18 mouse cellular contexts compared by ENCODE assay signal in the genomic region with DNA sequence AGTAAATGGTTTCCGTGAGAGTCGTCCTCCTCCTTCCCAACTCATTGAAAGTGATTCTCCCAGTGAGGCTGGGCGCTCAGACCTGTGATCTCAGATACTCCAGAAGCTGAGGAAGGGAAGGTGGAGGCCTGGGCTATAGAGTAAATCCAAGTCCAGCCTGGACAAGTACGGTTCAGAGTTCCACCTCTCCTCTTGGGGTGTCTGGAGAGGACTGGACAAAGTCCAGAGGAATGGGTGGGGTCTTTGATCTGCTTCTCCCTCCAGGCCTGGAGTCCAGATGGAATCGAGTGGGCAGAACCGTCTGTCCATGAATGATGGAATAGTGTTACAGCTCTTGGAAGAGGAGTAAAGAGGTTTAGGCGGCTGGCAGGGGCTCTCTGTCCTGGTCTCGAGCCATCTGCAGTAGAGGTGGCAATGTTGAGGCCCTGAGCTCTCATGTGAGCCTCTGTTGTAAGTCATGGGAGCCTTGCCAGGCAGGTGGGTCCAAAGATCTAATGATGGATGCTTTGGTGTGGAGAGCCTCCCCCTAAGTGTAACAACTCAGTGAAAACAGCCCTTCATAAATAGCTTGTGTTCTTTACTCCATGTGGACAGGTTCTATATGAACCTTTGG.
DNase-seq lines count a peak whose midpoint lies in the region; ATAC-seq and TF ChIP-seq lines count a peak whose summit lies in the region.
"Had no signal": no experiment of that assay in that cellular context is flagged by ENCODE, and none has a peak within 500 bp of the region (broad histone marks: within the 10 kb centered on the region; RNA-seq: fewer than 3 reads in every experiment).

No protein-coding gene starts in this region.

- H3K27me3 ChIP-seq in hindbrain, embryonic 10.5 days (ENCODE audit: insufficient read depth, poor library complexity, severe bottlenecking), result no peaks in the 10 kb centered on the region
- H3K27me3 ChIP-seq in hindbrain, embryonic 11.5 days (ENCODE audit: control insufficient read depth, insufficient read depth, low read length), result no peaks in the 10 kb centered on the region
- peaks cover 13% of the 10 kb centered on the region; the same call in 1 of the 2 replicates for H3K27me3 ChIP-seq in E14TG2a.4 (ENCODE audit: insufficient read depth, low read length)
- H3K27me3 ChIP-seq in intestine, embryonic 16.5 days (replicated peaks; ENCODE audit: control insufficient read depth, insufficient read depth, low read length), result no peaks in the 10 kb centered on the region
- H3K27me3 ChIP-seq in midbrain, embryonic 15.5 days (replicated peaks), result no peaks in the 10 kb centered on the region
- H3K27me3 ChIP-seq: hindbrain, embryonic 15.5 days; neural tube, embryonic 15.5 days had no signal

- H3K9me3 ChIP-seq in hindbrain, embryonic 10.5 days, result no peaks in the 10 kb centered on the region
- H3K9me3 ChIP-seq in hindbrain, embryonic 11.5 days (ENCODE audit: control insufficient read depth, low read length), result no peaks in the 10 kb centered on the region
- H3K9me3 ChIP-seq in E14TG2a.4 (ENCODE audit: low read length), result no peaks in the 10 kb centered on the region
- H3K9me3 ChIP-seq in intestine, embryonic 16.5 days (ENCODE audit: control insufficient read depth, low read length), result no peaks in the 10 kb centered on the region
- H3K9me3 ChIP-seq in midbrain, embryonic 15.5 days, result no peaks in the 10 kb centered on the region
- H3K9me3 ChIP-seq: G1E; neural tube, embryonic 15.5 days had no signal

- H3K27ac ChIP-seq in hindbrain, embryonic 10.5 days, result peak overlapping the region; percentile 8; the same call in 1 of the 2 replicates
- no peak overlapping the region for H3K27ac ChIP-seq in hindbrain, embryonic 11.5 days (ENCODE audit: low read depth, low read length)
- peak overlapping the region; percentile 25; the same call in 1 of the 2 replicates for H3K27ac ChIP-seq in intestine, embryonic 16.5 days (ENCODE audit: low read length)
- H3K27ac ChIP-seq in midbrain, embryonic 15.5 days, result no peak overlapping the region
- no peak overlapping the region for H3K27ac ChIP-seq in layer of hippocampus, adult 2 months
- H3K27ac ChIP-seq: hindbrain, embryonic 15.5 days; liver, embryonic 14.5 days; midbrain, embryonic 10.5 days; neural tube, embryonic 15.5 days had no signal

- no peak for DNase-seq in hindbrain, embryonic 10.5 days (ENCODE audit: low spot score)
- no peak for DNase-seq in hindbrain, embryonic 11.5 days (ENCODE audit: low spot score)
- DNase-seq in kidney, postnatal 14 days, result peak; percentile 27
- no peak for DNase-seq in layer of hippocampus, adult 2 months (ENCODE audit: low spot score in 2 of 2)
- DNase-seq: B cell, adult 2 months; cerebellum, adult 18-20 months; lung, postnatal 14 days; spleen, adult 18-20 months; thymus, postnatal 25 days had no signal

- H3K4me3 ChIP-seq in hindbrain, embryonic 10.5 days, result no peak overlapping the region
- H3K4me3 ChIP-seq in hindbrain, embryonic 11.5 days (ENCODE audit: low read depth, low read length), result no peak overlapping the region
- H3K4me3 ChIP-seq in E14TG2a.4 (replicated peaks; ENCODE audit: low read length), result peak overlapping the region; percentile 20; the same call in 1 of the 2 replicates
- no peak overlapping the region for H3K4me3 ChIP-seq in intestine, embryonic 16.5 days (ENCODE audit: low read length)
- no peak overlapping the region for H3K4me3 ChIP-seq in midbrain, embryonic 15.5 days
- H3K4me3 ChIP-seq in layer of hippocampus, adult 2 months, result no peak overlapping the region
- H3K4me3 ChIP-seq: hindbrain, embryonic 15.5 days; midbrain, embryonic 10.5 days; neural tube, embryonic 15.5 days had no signal

- no peaks in the 10 kb centered on the region for H3K36me3 ChIP-seq in hindbrain, embryonic 10.5 days
- H3K36me3 ChIP-seq in hindbrain, embryonic 11.5 days (ENCODE audit: control insufficient read depth, insufficient read depth, low read length), result no peaks in the 10 kb centered on the region
- H3K36me3 ChIP-seq in E14TG2a.4 (ENCODE audit: insufficient read depth, low read length), result no peaks in the 10 kb centered on the region
- H3K36me3 ChIP-seq in intestine, embryonic 16.5 days (ENCODE audit: control insufficient read depth, insufficient read depth, low read length), result peaks cover 13% of the 10 kb centered on the region
- no peaks in the 10 kb centered on the region for H3K36me3 ChIP-seq in midbrain, embryonic 15.5 days (replicated peaks)
- H3K36me3 ChIP-seq: G1E; hindbrain, embryonic 15.5 days; midbrain, embryonic 10.5 days had no signal

- no peak overlapping the region for H3K4me2 ChIP-seq in hindbrain, embryonic 11.5 days (replicated peaks; ENCODE audit: low read depth, low read length)
- no peak overlapping the region for H3K4me2 ChIP-seq in intestine, embryonic 16.5 days (ENCODE audit: low read depth, low read length)
- no peak overlapping the region for H3K4me2 ChIP-seq in midbrain, embryonic 15.5 days
- H3K4me2 ChIP-seq: hindbrain, embryonic 15.5 days; neural tube, embryonic 15.5 days had no signal

- H3K4me1 ChIP-seq in hindbrain, embryonic 10.5 days (replicated peaks), result no peaks in the 10 kb centered on the region
- H3K4me1 ChIP-seq in hindbrain, embryonic 11.5 days (replicated peaks; ENCODE audit: control insufficient read depth, insufficient read depth, low read length), result no peaks in the 10 kb centered on the region
- H3K4me1 ChIP-seq in E14TG2a.4 (replicated peaks; ENCODE audit: low read depth, low read length), result peaks cover 87% of the 10 kb centered on the region
- peaks cover 6% of the 10 kb centered on the region; the same call in 1 of the 2 replicates for H3K4me1 ChIP-seq in intestine, embryonic 16.5 days (ENCODE audit: control insufficient read depth, insufficient read depth, low read length)
- no peaks in the 10 kb centered on the region for H3K4me1 ChIP-seq in midbrain, embryonic 15.5 days
- H3K4me1 ChIP-seq: midbrain, embryonic 10.5 days had no signal

- ATAC-seq in hindbrain, embryonic 11.5 days (ENCODE audit: low FRiP score), result no peak
- ATAC-seq in intestine, embryonic 16.5 days, result peak; percentile 68
- no peak for ATAC-seq in midbrain, embryonic 15.5 days (replicated peaks)
- no peak for ATAC-seq in megakaryocyte-erythroid progenitor cell, adult 5-6 weeks (replicated peaks; ENCODE audit: low FRiP score, low TSS enrichment, poor library complexity, severe bottlenecking)

- no peak for TF ChIP-seq CTCF in E14TG2a.4 (conservative IDR thresholded peaks at IDR 0.05; ENCODE audit: low read length)
- TF ChIP-seq CTCF in layer of hippocampus, adult 2 months (conservative IDR thresholded peaks at IDR 0.05), result no peak

- no peak overlapping the region for H3K9ac ChIP-seq in hindbrain, embryonic 11.5 days (ENCODE audit: low read depth, low read length)
- H3K9ac ChIP-seq in intestine, embryonic 16.5 days (ENCODE audit: low read depth, low read length), result no peak overlapping the region
- H3K9ac ChIP-seq in midbrain, embryonic 15.5 days, result no peak overlapping the region
- H3K9ac ChIP-seq: hindbrain, embryonic 15.5 days; liver, embryonic 14.5 days; neural tube, embryonic 15.5 days had no signal

- WGBS in hindbrain, embryonic 10.5 days, result 74% methylated on average over 8 of the region's 8 CpGs
- WGBS in hindbrain, embryonic 11.5 days, result 65% methylated on average over 8 of the region's 8 CpGs
- WGBS in intestine, embryonic 16.5 days, result 53% methylated on average over 8 of the region's 8 CpGs
- 83% methylated on average over 8 of the region's 8 CpGs for WGBS in midbrain, embryonic 15.5 days

Comparison
In these comparisons a context has a peak if more than half of its experiments do, and no peak if none do; other contexts are left out.
1. H3K27ac ChIP-seq: peak in hindbrain, embryonic 10.5 days (single experiment) and intestine, embryonic 16.5 days (single experiment); none in hindbrain, embryonic 11.5 days (single experiment), midbrain, embryonic 15.5 days (single experiment) and layer of hippocampus, adult 2 months (single experiment).